In the genomic region with DNA sequence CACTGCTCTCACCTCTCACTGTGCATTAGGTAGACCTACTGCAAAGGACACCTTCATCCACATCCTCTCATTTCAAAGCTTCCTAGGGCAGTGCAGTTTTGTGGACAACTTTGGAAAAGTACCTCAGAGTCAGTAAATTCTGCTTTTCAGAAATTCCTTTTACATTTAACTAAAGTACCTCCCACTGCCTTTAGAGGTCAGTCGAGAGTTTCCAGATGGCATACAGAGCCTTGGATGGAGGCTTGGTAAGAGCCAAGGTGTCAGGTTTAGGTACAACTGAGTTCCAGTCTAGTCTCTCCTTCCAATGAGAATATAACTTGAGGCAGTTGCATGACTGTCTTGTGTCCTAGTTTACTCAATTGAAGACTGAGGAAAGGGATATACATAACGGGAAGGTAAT, we compare ENCODE assay signal across 12 mouse cellular contexts. TPM values are rescaled to one million over a fixed set of nuclear protein-coding genes. Genes with fewer than 3 reads are reported as not detected.
A peak's percentile ranks its signal among the peaks of the same experiment; 100 is the strongest.
DNase-seq lines count a peak whose midpoint lies in the region; ATAC-seq and TF ChIP-seq lines count a peak whose summit lies in the region.
"Had no signal": no experiment of that assay in that cellular context is flagged by ENCODE, and none has a peak within 500 bp of the region (broad histone marks: within the 10 kb centered on the region; RNA-seq: fewer than 3 reads in every experiment).

No protein-coding gene starts in this region.

- H3K4me1 ChIP-seq in limb, embryonic 14.5 days (ENCODE audit: control insufficient read depth, insufficient read depth, low read length), result no peaks in the 10 kb centered on the region
- no peaks in the 10 kb centered on the region for H3K4me1 ChIP-seq in kidney, embryonic 15.5 days
- H3K4me1 ChIP-seq: lung, embryonic 15.5 days; neural tube, embryonic 12.5 days had no signal

- H3K27me3 ChIP-seq in limb, embryonic 14.5 days (ENCODE audit: control insufficient read depth, insufficient read depth, low read length), result no peaks in the 10 kb centered on the region
- no peaks in the 10 kb centered on the region for H3K27me3 ChIP-seq in kidney, embryonic 15.5 days
- H3K27me3 ChIP-seq: lung, embryonic 15.5 days; neural tube, embryonic 12.5 days had no signal

- TF ChIP-seq POLR2A in limb, embryonic 14.5 days (IDR thresholded peaks at IDR 0.05; ENCODE audit: borderline replicate concordance, extremely low read depth, insufficient read depth, insufficient read length), result no peak

- peak; percentile 68 for TF ChIP-seq CTCF in layer of hippocampus, adult 2 months (conservative IDR thresholded peaks at IDR 0.05)

- no peak for ATAC-seq in limb, embryonic 14.5 days (ENCODE audit: low FRiP score, low read depth)
- no peak for ATAC-seq in kidney, embryonic 15.5 days (replicated peaks; ENCODE audit: low FRiP score)

- WGBS in limb, embryonic 14.5 days, result 47% methylated on average over 2 of the region's 2 CpGs
- 52% methylated on average over 2 of the region's 2 CpGs for WGBS in kidney, embryonic 15.5 days

- no peaks in the 10 kb centered on the region for H3K36me3 ChIP-seq in limb, embryonic 14.5 days (ENCODE audit: control insufficient read depth, insufficient read depth, low read length)
- H3K36me3 ChIP-seq in kidney, embryonic 15.5 days, result no peaks in the 10 kb centered on the region
- H3K36me3 ChIP-seq: lung, embryonic 15.5 days; neural tube, embryonic 12.5 days had no signal

- H3K4me3 ChIP-seq in layer of hippocampus, adult 2 months, result no peak overlapping the region
- no peak overlapping the region for H3K4me3 ChIP-seq in limb, embryonic 14.5 days (replicated peaks; ENCODE audit: low read length)
- no peak overlapping the region for H3K4me3 ChIP-seq in kidney, embryonic 15.5 days (replicated peaks)
- H3K4me3 ChIP-seq: lung, embryonic 15.5 days; neural tube, embryonic 12.5 days had no signal

- DNase-seq in layer of hippocampus, adult 2 months (ENCODE audit: low spot score in 2 of 2), result no peak
- no peak for DNase-seq in layer of hippocampus, adult 9-10 months (ENCODE audit: low spot score)
- peak; percentile 58 for DNase-seq in CD4-positive, CD25-positive, alpha-beta regulatory T cell, adult 2 months (ENCODE audit: low read depth, low spot score)
- peak; percentile 35 for DNase-seq in R1 (ENCODE audit: low read depth, low spot score)
- DNase-seq in limb, embryonic 14.5 days (ENCODE audit: low spot score), result peak; percentile 25
- DNase-seq in right cerebral cortex, postnatal 14 days, result no peak
- no peak for DNase-seq in layer of hippocampus, adult 9-11 months
- DNase-seq: adrenal gland, postnatal 10 days; heart, postnatal 4 days had no signal

- no peak overlapping the region for H3K4me2 ChIP-seq in limb, embryonic 14.5 days (replicated peaks; ENCODE audit: low read depth, low read length, severe bottlenecking)
- no peak overlapping the region for H3K4me2 ChIP-seq in kidney, embryonic 15.5 days
- H3K4me2 ChIP-seq: lung, embryonic 15.5 days; neural tube, embryonic 12.5 days had no signal

- H3K9ac ChIP-seq in limb, embryonic 14.5 days (ENCODE audit: low read depth, low read length, severe bottlenecking), result no peak overlapping the region
- H3K9ac ChIP-seq in kidney, embryonic 15.5 days, result no peak overlapping the region
- H3K9ac ChIP-seq: lung, embryonic 15.5 days; neural tube, embryonic 12.5 days had no signal

- H3K9me3 ChIP-seq in limb, embryonic 14.5 days (ENCODE audit: control insufficient read depth, low read length), result no peaks in the 10 kb centered on the region
- H3K9me3 ChIP-seq in kidney, embryonic 15.5 days (replicated peaks), result no peaks in the 10 kb centered on the region
- H3K9me3 ChIP-seq: lung, embryonic 15.5 days; neural tube, embryonic 12.5 days had no signal

- H3K27ac ChIP-seq in layer of hippocampus, adult 2 months, result no peak overlapping the region
- no peak overlapping the region for H3K27ac ChIP-seq in limb, embryonic 14.5 days (replicated peaks; ENCODE audit: low read depth, low read length)
- H3K27ac ChIP-seq in kidney, embryonic 15.5 days, result no peak overlapping the region
- H3K27ac ChIP-seq: lung, embryonic 15.5 days; neural tube, embryonic 12.5 days had no signal

RNA-seq across cellular contexts. Expression of gene Fam76b, which starts 46.8 kb away (rescaled TPM):
- total RNA-seq in layer of hippocampus, adult 2 months (2021), result 10 to 100 TPM; 18.0 to 23.0 TPM
- 34.1 and 34.6 TPM in 2 replicates for polyA plus RNA-seq in limb, embryonic 14.5 days (2012; rRNA removed)
- 24.2 and 24.6 TPM in 2 replicates for polyA plus RNA-seq in limb, embryonic 14.5 days (2014; fragmentation: Nextera tagmentation; extraction: Ambion mirVana)
- 23.7 and 25.4 TPM in 2 replicates for polyA plus RNA-seq in kidney, embryonic 15.5 days (2015; fragmentation: Nextera tagmentation; extraction: Ambion mirVana)

RNA-seq across cellular contexts. Expression of gene Cep57, which starts 47.5 kb away (rescaled TPM):
- 10 to 100 TPM; 19.5 to 22.5 TPM for total RNA-seq in layer of hippocampus, adult 2 months (2021)
- 42.2 and 53.1 TPM in 2 replicates for polyA plus RNA-seq in limb, embryonic 14.5 days (2012; rRNA removed)
- polyA plus RNA-seq in limb, embryonic 14.5 days (2014; fragmentation: Nextera tagmentation; extraction: Ambion mirVana), result 46.9 and 54.7 TPM in 2 replicates
- polyA plus RNA-seq in kidney, embryonic 15.5 days (2015; fragmentation: Nextera tagmentation; extraction: Ambion mirVana), result 56.1 and 62.0 TPM in 2 replicates

Comparison
In these comparisons a context has a peak if more than half of its experiments do, and no peak if none do; other contexts are left out.
1. DNase-seq: peak in CD4-positive, CD25-positive, alpha-beta regulatory T cell, adult 2 months (single experiment), R1 (single experiment) and limb, embryonic 14.5 days (single experiment); none in layer of hippocampus, adult 2 months (0 of 2), layer of hippocampus, adult 9-10 months (single experiment), right cerebral cortex, postnatal 14 days (single experiment) and layer of hippocampus, adult 9-11 months (single experiment).